Mouse (Mus musculus) hindbrain, embryonic 16.5 days (tissue): ENCODE measurements around the gene Flt3. TPM values are rescaled to one million over a fixed set of nuclear protein-coding genes. Genes with fewer than 3 reads are reported as not detected.

ENCODE experiments used
- ATAC-seq: fragments of 200-750 bp; cut with Nextera tagmentation; 2 replicates; pipeline ENCODE4 v1.8.0; 2017; ENCODE audit warnings: moderate TSS enrichment, moderate library complexity
- H3K27ac ChIP-seq: fragments of 300-500 bp; sonication (generic); 2 replicates; pipeline ENCODE4 v1.5.1; 2014; ENCODE audit warnings: low read depth, mild to moderate bottlenecking, control low read depth, low read length, moderate library complexity
- H3K27me3 ChIP-seq: fragments of 300-500 bp; sonication (generic); replicated peaks from 2 replicates; pipeline ENCODE4 v1.6.1; 2014; ENCODE audit warnings: low read length; ENCODE audit not compliant: control insufficient read depth, insufficient read depth
- H3K36me3 ChIP-seq: fragments of 300-500 bp; sonication (generic); 2 replicates; pipeline ENCODE4 v1.6.1; 2014; ENCODE audit warnings: mild to moderate bottlenecking, low read length, moderate library complexity, mixed read lengths; ENCODE audit not compliant: control insufficient read depth, insufficient read depth
- H3K4me1 ChIP-seq: fragments of 300-500 bp; sonication (generic); 2 replicates; pipeline ENCODE4 v1.6.1; 2014; ENCODE audit warnings: low read depth, low read length; ENCODE audit not compliant: control insufficient read depth, insufficient read depth
- H3K4me2 ChIP-seq: fragments of 300-500 bp; sonication (generic); 2 replicates; pipeline ENCODE4 v1.6.1; 2014; ENCODE audit warnings: mild to moderate bottlenecking, low read length, control low read depth, moderate library complexity
- H3K4me3 ChIP-seq: fragments of 300-500 bp; sonication (generic); 2 replicates; pipeline ENCODE4 v1.5.1; 2014; ENCODE audit warnings: mild to moderate bottlenecking, low read length, control low read depth, moderate library complexity
- H3K9ac ChIP-seq: fragments of 300-500 bp; sonication (generic); 2 replicates; pipeline ENCODE4 v1.6.1; 2014; ENCODE audit warnings: low read depth, mild to moderate bottlenecking, control low read depth, low read length, moderate library complexity
- H3K9me3 ChIP-seq: fragments of 300-500 bp; sonication (generic); 2 replicates; pipeline ENCODE4 v1.6.1; 2014; ENCODE audit warnings: mild to moderate bottlenecking, low read length, moderate library complexity; ENCODE audit not compliant: control insufficient read depth
- WGBS: fragments of 180-500 bp; shearing (Covaris S2); extraction: QIAGEN DNeasy Blood & Tissue Kit; methylation state at CpG from one replicate; pipeline ENCODE4 v1.1.7; 2014; 5-methylcytosine and 5-hydroxymethylcytosine counted together
- polyA plus RNA-seq: library from polyadenylated mRNA; unstranded; fragments of >200 nt; fragmentation: Nextera tagmentation; extraction: Ambion mirVana; gene quantifications from 2 replicates; pipeline ENCODE4 v1.2.1, GENCODE M21; 2015

The Flt3 gene
- polyA plus RNA-seq, 1 experiment from 2014 or later: 2.3 TPM

- Histone ChIP-seq H3K36me3 (no peaks in the 10 kb centered on the region), H3K9me3 (no peaks in the 10 kb centered on the region), H3K4me1 (no peaks in the 10 kb centered on the region; the same call in 1 of the 2 replicates), H3K4me2 (no peak overlapping the region), H3K27me3 (peaks cover 18% of the 10 kb centered on the region), H3K4me3 (no peak overlapping the region), H3K9ac (no peak overlapping the region), H3K27ac (no peak overlapping the region)
- WGBS: 14% methylated on average over 1 of the region's 1 CpGs
- ATAC-seq: no peak
Observed at GRCm38 (mm10) chr5:147395050-147395449, 5.2 kb downstream of the Flt3 start.

- H3K36me3 ChIP-seq: no peaks in the 10 kb centered on the region
- H3K9me3 ChIP-seq: no peaks in the 10 kb centered on the region
- no peak overlapping the region for H3K9ac ChIP-seq
- no peaks in the 10 kb centered on the region for H3K27me3 ChIP-seq
- no peak overlapping the region for H3K4me2 ChIP-seq
- no peak overlapping the region for H3K27ac ChIP-seq
- ATAC-seq: no peak
- H3K4me3 ChIP-seq: no peak overlapping the region
- no peaks in the 10 kb centered on the region for H3K4me1 ChIP-seq
- 85% methylated on average over 12 of the region's 12 CpGs for WGBS
Observed at GRCm38 (mm10) chr5:147392667-147393213, 7.5 kb downstream of the Flt3 start.

GRCm38 (mm10) chr5:147390772-147391171 lies 9.5 kb downstream of the Flt3 start:
- H3K4me1 ChIP-seq: no peaks in the 10 kb centered on the region
- 50% methylated on average over 2 of the region's 2 CpGs for WGBS

GRCm38 (mm10) chr5:147389052-147389451 lies 11.2 kb downstream of the Flt3 start:
- H3K9ac ChIP-seq: no peak overlapping the region
- no peaks in the 10 kb centered on the region for H3K4me1 ChIP-seq
- no peak overlapping the region for H3K4me3 ChIP-seq
- WGBS: 89% methylated on average over 5 of the region's 5 CpGs
- H3K36me3 ChIP-seq: no peaks in the 10 kb centered on the region
- H3K9me3 ChIP-seq: no peaks in the 10 kb centered on the region
- no peaks in the 10 kb centered on the region for H3K27me3 ChIP-seq
- H3K27ac ChIP-seq: no peak overlapping the region
- H3K4me2 ChIP-seq: no peak overlapping the region
- no peak for ATAC-seq

More at GRCm38 (mm10) chr5:147390772-147391171, 9.5 kb downstream of the Flt3 start:
- Histone ChIP-seq H3K9me3 (no peaks in the 10 kb centered on the region), H3K4me2 (no peak overlapping the region), H3K27ac (no peak overlapping the region), H3K4me3 (no peak overlapping the region), H3K9ac (no peak overlapping the region), H3K36me3 (no peaks in the 10 kb centered on the region), H3K27me3 (no peaks in the 10 kb centered on the region)
- ATAC-seq: no peak

- H3K4me2 ChIP-seq: no peak overlapping the region
- no peaks in the 10 kb centered on the region for H3K9me3 ChIP-seq
- no peak overlapping the region for H3K4me3 ChIP-seq
- no peak for ATAC-seq
- H3K27me3 ChIP-seq: no peaks in the 10 kb centered on the region
- H3K9ac ChIP-seq: no peak overlapping the region
- WGBS: 80% methylated on average over 9 of the region's 9 CpGs
- H3K27ac ChIP-seq: no peak overlapping the region
- H3K36me3 ChIP-seq: no peaks in the 10 kb centered on the region
- H3K4me1 ChIP-seq: no peaks in the 10 kb centered on the region
Observed at GRCm38 (mm10) chr5:147388376-147389008, 11.8 kb downstream of the Flt3 start.

GRCm38 (mm10) chr5:147386865-147387264 lies 13.4 kb downstream of the Flt3 start:
- 83% methylated on average over 13 of the region's 13 CpGs for WGBS
- no peak for ATAC-seq

DNA sequence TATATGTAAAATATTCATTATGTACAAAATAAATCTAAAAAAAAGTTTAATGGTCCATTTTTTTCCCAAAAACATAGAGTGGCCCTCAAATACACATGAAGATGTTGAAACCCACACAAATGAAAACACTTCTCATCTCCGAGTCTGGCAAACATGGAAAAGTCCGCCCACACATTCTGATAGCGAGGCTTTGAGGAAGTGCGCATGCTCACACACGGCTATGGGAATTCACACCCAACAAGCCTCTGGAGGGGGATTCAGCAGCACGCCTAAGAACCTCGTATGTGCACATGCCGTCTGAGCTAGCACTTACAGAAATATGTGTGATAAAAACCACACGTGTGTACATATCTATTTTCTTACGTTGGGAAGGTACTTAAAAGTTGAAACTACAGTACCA lies 18.9 kb downstream of the Flt3 start:
- H3K4me1 ChIP-seq: no peaks in the 10 kb centered on the region
- H3K4me2 ChIP-seq: no peak overlapping the region
- H3K4me3 ChIP-seq: no peak overlapping the region
- H3K9me3 ChIP-seq: no peaks in the 10 kb centered on the region
- no peak overlapping the region for H3K27ac ChIP-seq
- 92% methylated on average over 10 of the region's 10 CpGs for WGBS
- ATAC-seq: no peak
- H3K36me3 ChIP-seq: no peaks in the 10 kb centered on the region
- H3K9ac ChIP-seq: no peak overlapping the region
- H3K27me3 ChIP-seq: no peaks in the 10 kb centered on the region

More at GRCm38 (mm10) chr5:147386865-147387264, 13.4 kb downstream of the Flt3 start:
- Histone ChIP-seq H3K9me3 (no peaks in the 10 kb centered on the region), H3K9ac (no peak overlapping the region), H3K4me1 (no peaks in the 10 kb centered on the region), H3K27me3 (no peaks in the 10 kb centered on the region), H3K36me3 (no peaks in the 10 kb centered on the region), H3K4me3 (no peak overlapping the region), H3K27ac (no peak overlapping the region), H3K4me2 (no peak overlapping the region)

DNA sequence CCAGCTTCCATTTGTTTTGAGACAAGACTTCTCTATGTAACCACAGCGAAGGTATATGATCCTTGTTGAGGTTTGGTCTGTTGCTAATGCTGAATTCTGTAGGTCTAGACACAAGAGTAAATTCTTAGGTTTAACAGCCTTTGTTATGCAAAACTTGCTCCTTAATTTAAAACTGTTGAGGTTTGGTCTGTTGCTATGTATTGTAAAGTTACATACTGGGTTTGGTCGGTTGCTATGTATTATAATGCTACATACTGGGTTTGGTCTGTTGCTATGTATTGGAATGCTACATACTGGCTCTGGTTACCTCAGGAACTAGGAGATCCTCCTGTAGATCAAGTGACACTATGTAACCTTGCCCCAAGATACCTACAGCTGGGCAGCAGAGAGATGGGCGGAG lies 20.8 kb downstream of the Flt3 start:
- no peak overlapping the region for H3K9ac ChIP-seq
- WGBS: 89% methylated on average over 3 of the region's 3 CpGs

GRCm38 (mm10) chr5:147370276-147370675 lies 30.0 kb downstream of the Flt3 start:
- no peak for ATAC-seq
- H3K27ac ChIP-seq: no peak overlapping the region
- no peaks in the 10 kb centered on the region for H3K9me3 ChIP-seq
- H3K4me1 ChIP-seq: no peaks in the 10 kb centered on the region
- no peaks in the 10 kb centered on the region for H3K27me3 ChIP-seq
- H3K4me2 ChIP-seq: no peak overlapping the region
- H3K9ac ChIP-seq: no peak overlapping the region
- H3K4me3 ChIP-seq: no peak overlapping the region
- WGBS: 82% methylated on average over 8 of the region's 8 CpGs
- H3K36me3 ChIP-seq: no peaks in the 10 kb centered on the region

More for the DNA sequence above, 20.8 kb downstream of the Flt3 start:
- no peak overlapping the region for H3K4me2 ChIP-seq
- H3K4me3 ChIP-seq: no peak overlapping the region
- H3K4me1 ChIP-seq: no peaks in the 10 kb centered on the region
- no peaks in the 10 kb centered on the region for H3K9me3 ChIP-seq
- ATAC-seq: no peak
- no peaks in the 10 kb centered on the region for H3K27me3 ChIP-seq
- H3K36me3 ChIP-seq: no peaks in the 10 kb centered on the region
- H3K27ac ChIP-seq: no peak overlapping the region
